Mouse (Mus musculus) stomach, embryonic 15.5 days (tissue): Measurements from ENCODE around the gene Aldh3a1. TPM values are rescaled to one million over a fixed set of nuclear protein-coding genes. Genes with fewer than 3 reads are reported as not detected.
"Not testable (repeated sequence)": the region's sequence is repeated elsewhere in the genome, so short reads cannot be mapped to it uniquely, and the experiment has no call there.

Experiments
- ATAC-seq: fragments of 200-750 bp; cut with Nextera tagmentation; 2 replicates; pipeline ENCODE4 v1.8.0; 2017; ENCODE audit warnings: low read depth, moderate number of reproducible peaks, moderate TSS enrichment; ENCODE audit not compliant: insufficient read depth, low FRiP score
- H3K27ac ChIP-seq: fragments of 300-500 bp; sonication (generic); 2 replicates; pipeline ENCODE4 v1.5.1; 2015; ENCODE audit warnings: mild to moderate bottlenecking, inconsistent platforms
- H3K27me3 ChIP-seq: fragments of 300-500 bp; sonication (generic); replicated peaks from 2 replicates; pipeline ENCODE4 v1.6.1; 2015; ENCODE audit warnings: inconsistent platforms
- H3K36me3 ChIP-seq: fragments of 300-500 bp; sonication (generic); 2 replicates; pipeline ENCODE4 v1.6.1; 2015; ENCODE audit warnings: inconsistent platforms
- H3K4me1 ChIP-seq: fragments of 300-500 bp; sonication (generic); 2 replicates; pipeline ENCODE4 v1.6.1; 2015; ENCODE audit warnings: inconsistent platforms
- H3K4me2 ChIP-seq: fragments of 300-500 bp; sonication (generic); 2 replicates; pipeline ENCODE4 v1.6.1; 2015; ENCODE audit warnings: mild to moderate bottlenecking, inconsistent platforms
- H3K4me3 ChIP-seq: fragments of 300-500 bp; sonication (generic); replicated peaks from 2 replicates; pipeline ENCODE4 v1.5.1; 2015; ENCODE audit warnings: inconsistent platforms
- H3K9ac ChIP-seq: fragments of 300-500 bp; sonication (generic); 2 replicates; pipeline ENCODE4 v1.6.1; 2015; ENCODE audit warnings: inconsistent platforms
- H3K9me3 ChIP-seq: fragments of 300-500 bp; sonication (generic); 2 replicates; pipeline ENCODE4 v1.6.1; 2016; ENCODE audit warnings: inconsistent platforms
- WGBS: fragments of 180-500 bp; shearing (Covaris S2); methylation state at CpG from one replicate; pipeline ENCODE4 v1.1.7; 2015; 5-methylcytosine and 5-hydroxymethylcytosine counted together
- polyA plus RNA-seq: library from polyadenylated mRNA; unstranded; fragments of >200 nt; fragmentation: Nextera tagmentation; extraction: Ambion mirVana; gene quantifications from 2 replicates; pipeline ENCODE4 v1.2.1, GENCODE M21; 2015

The Aldh3a1 gene
- polyA plus RNA-seq, 1 experiment from 2014 or later: 0.19 TPM

GRCm38 (mm10) chr11:61174821-61175658 lies 32.3 kb upstream of the Aldh3a1 start, which contains the start of gene Usp22:
Gene Usp22, minus strand, starts transcription at chr11:61175055.
- Histone ChIP-seq H3K27me3 (no peaks in the 10 kb centered on the region), H3K36me3 (no peaks in the 10 kb centered on the region), H3K4me3 (peak within 1 kb of the TSS; percentile 98), H3K4me1 (peaks cover 12% of the 10 kb centered on the region), H3K27ac (peak within 1 kb of the TSS; percentile 98), H3K4me2 (peak within 1 kb of the TSS; percentile 75), H3K9me3 (no peaks in the 10 kb centered on the region), H3K9ac (peak within 1 kb of the TSS; percentile 100)
- ATAC-seq: peak; percentile 99
- WGBS: under 1% methylated on average over 69 of the region's 69 CpGs

GRCm38 (mm10) chr11:61175778-61176177 lies 31.6 kb upstream of the Aldh3a1 start:
- 74% methylated on average over 5 of the region's 5 CpGs for WGBS
- no peak for ATAC-seq
- Histone ChIP-seq H3K36me3 (no peaks in the 10 kb centered on the region), H3K27me3 (no peaks in the 10 kb centered on the region), H3K9ac (no peak overlapping the region), H3K27ac (peak overlapping the region; percentile 44; the same call in 1 of the 2 replicates), H3K9me3 (no peaks in the 10 kb centered on the region), H3K4me3 (no peak overlapping the region), H3K4me1 (peaks cover 12% of the 10 kb centered on the region), H3K4me2 (peak overlapping the region; percentile 64)

- Histone ChIP-seq H3K4me2 (no peak overlapping the region), H3K9me3 (no peaks in the 10 kb centered on the region), H3K9ac (no peak overlapping the region), H3K36me3 (no peaks in the 10 kb centered on the region), H3K4me1 (peaks cover 12% of the 10 kb centered on the region), H3K27ac (no peak overlapping the region), H3K27me3 (no peaks in the 10 kb centered on the region), H3K4me3 (no peak overlapping the region)
- ATAC-seq: no peak
- 77% methylated on average over 1 of the region's 1 CpGs for WGBS
These were observed 31.0 kb upstream of the Aldh3a1 start for GRCm38 (mm10) chr11:61176321-61176720.

- Histone ChIP-seq H3K27me3 (no peaks in the 10 kb centered on the region), H3K27ac (no peak overlapping the region), H3K9ac (no peak overlapping the region), H3K4me2 (no peak overlapping the region), H3K4me1 (0 out of 2 replicates have a peak, but pooled peaks cover 4% of the 10 kb centered on the region), H3K36me3 (no peaks in the 10 kb centered on the region), H3K9me3 (no peaks in the 10 kb centered on the region), H3K4me3 (no peak overlapping the region)
- ATAC-seq: no peak
- WGBS: 85% methylated on average over 3 of the region's 3 CpGs
These were observed 27.0 kb upstream of the Aldh3a1 start for GRCm38 (mm10) chr11:61180361-61180760.

GRCm38 (mm10) chr11:61181624-61182023 lies 25.7 kb upstream of the Aldh3a1 start:
- Histone ChIP-seq H3K4me3 (no peak overlapping the region), H3K9ac (no peak overlapping the region), H3K4me2 (no peak overlapping the region), H3K9me3 (no peaks in the 10 kb centered on the region), H3K27ac (no peak overlapping the region), H3K4me1 (no peaks in the 10 kb centered on the region), H3K27me3 (no peaks in the 10 kb centered on the region), H3K36me3 (no peaks in the 10 kb centered on the region)
- ATAC-seq: no peak

GRCm38 (mm10) chr11:61183820-61184219 lies 23.5 kb upstream of the Aldh3a1 start:
- no peaks in the 10 kb centered on the region for H3K9me3 ChIP-seq
- no peak for ATAC-seq
- H3K27me3 ChIP-seq: no peaks in the 10 kb centered on the region
- no peak overlapping the region for H3K27ac ChIP-seq
- no peak overlapping the region for H3K4me3 ChIP-seq
- no peak overlapping the region for H3K9ac ChIP-seq
- H3K4me2 ChIP-seq: no peak overlapping the region
- H3K36me3 ChIP-seq: no peaks in the 10 kb centered on the region
- H3K4me1 ChIP-seq: no peaks in the 10 kb centered on the region
- WGBS: 76% methylated on average over 1 of the region's 1 CpGs

- H3K9ac ChIP-seq: no peak overlapping the region
- no peaks in the 10 kb centered on the region for H3K27me3 ChIP-seq
- no peak for ATAC-seq
- no peaks in the 10 kb centered on the region for H3K36me3 ChIP-seq
- H3K4me3 ChIP-seq: no peak overlapping the region
- H3K4me1 ChIP-seq: no peaks in the 10 kb centered on the region
- no peak overlapping the region for H3K4me2 ChIP-seq
- no peak overlapping the region for H3K27ac ChIP-seq
- 65% methylated on average over 2 of the region's 2 CpGs for WGBS
- H3K9me3 ChIP-seq: no peaks in the 10 kb centered on the region
These were observed 16.6 kb upstream of the Aldh3a1 start for GRCm38 (mm10) chr11:61190776-61191175.

GRCm38 (mm10) chr11:61192123-61192522 lies 15.2 kb upstream of the Aldh3a1 start:
- not testable (repeated sequence) for H3K36me3 ChIP-seq, H3K4me2 ChIP-seq, H3K9ac ChIP-seq, ATAC-seq, H3K27me3 ChIP-seq, H3K9me3 ChIP-seq, H3K27ac ChIP-seq, H3K4me1 ChIP-seq, H3K4me3 ChIP-seq
- WGBS: 95% methylated on average over 8 of the region's 10 CpGs

- H3K36me3 ChIP-seq: no peaks in the 10 kb centered on the region
- H3K4me2 ChIP-seq: no peak overlapping the region
- WGBS: 81% methylated on average over 2 of the region's 2 CpGs
- no peaks in the 10 kb centered on the region for H3K4me1 ChIP-seq
- no peak overlapping the region for H3K9ac ChIP-seq
- H3K27me3 ChIP-seq: no peaks in the 10 kb centered on the region
- H3K9me3 ChIP-seq: no peaks in the 10 kb centered on the region
- no peak for ATAC-seq
- no peak overlapping the region for H3K27ac ChIP-seq
- H3K4me3 ChIP-seq: no peak overlapping the region
These were observed 14.6 kb upstream of the Aldh3a1 start for GRCm38 (mm10) chr11:61192779-61193178.

- WGBS: 7% methylated on average over 9 of the region's 9 CpGs
- ATAC-seq: no peak; the same call in 1 of the 2 replicates
- H3K9ac ChIP-seq: no peak overlapping the region
- H3K4me1 ChIP-seq: no peaks in the 10 kb centered on the region
- H3K4me2 ChIP-seq: no peak overlapping the region
- H3K4me3 ChIP-seq: no peak overlapping the region
- H3K27ac ChIP-seq: no peak overlapping the region
- H3K27me3 ChIP-seq: no peaks in the 10 kb centered on the region
- H3K36me3 ChIP-seq: no peaks in the 10 kb centered on the region
- H3K9me3 ChIP-seq: no peaks in the 10 kb centered on the region
These were observed 13.9 kb upstream of the Aldh3a1 start for GRCm38 (mm10) chr11:61193392-61193791.

GRCm38 (mm10) chr11:61196616-61197353 lies 10.6 kb upstream of the Aldh3a1 start:
- 64% methylated on average over 14 of the region's 14 CpGs for WGBS
- H3K4me2 ChIP-seq: no peak overlapping the region
- H3K36me3 ChIP-seq: no peaks in the 10 kb centered on the region
- 0 out of 2 replicates have a peak, but pooled peaks have one; percentile 10 for ATAC-seq
- no peak overlapping the region for H3K9ac ChIP-seq
- no peak overlapping the region for H3K4me3 ChIP-seq
- H3K9me3 ChIP-seq: no peaks in the 10 kb centered on the region
- H3K4me1 ChIP-seq: no peaks in the 10 kb centered on the region
- H3K27ac ChIP-seq: peak overlapping the region; percentile 40; the same call in 1 of the 2 replicates
- H3K27me3 ChIP-seq: no peaks in the 10 kb centered on the region

- Histone ChIP-seq H3K4me2 (no peak overlapping the region), H3K4me3 (no peak overlapping the region), H3K27ac (no peak overlapping the region; the same call in 1 of the 2 replicates), H3K36me3 (no peaks in the 10 kb centered on the region), H3K9me3 (no peaks in the 10 kb centered on the region), H3K27me3 (no peaks in the 10 kb centered on the region), H3K9ac (no peak overlapping the region), H3K4me1 (no peaks in the 10 kb centered on the region)
- ATAC-seq: no peak
These were observed 9.4 kb upstream of the Aldh3a1 start for GRCm38 (mm10) chr11:61197935-61198334.
